Comparison of ENCODE assay signal across 9 mouse cellular contexts in genomic region chr11:121680750-121681149, GRCm38 (mm10). TPM values are rescaled to one million over a fixed set of nuclear protein-coding genes. Genes with fewer than 3 reads are reported as not detected.
DNase-seq lines count a peak whose midpoint lies in the region; ATAC-seq and TF ChIP-seq lines count a peak whose summit lies in the region.
"Had no signal": no experiment of that assay in that cellular context is flagged by ENCODE, and none has a peak within 500 bp of the region (broad histone marks: within the 10 kb centered on the region; RNA-seq: fewer than 3 reads in every experiment).

No protein-coding gene starts in this region.

- peak; percentile 31 for DNase-seq in adrenal gland, adult 2 months
- no peak for DNase-seq in adrenal gland, adult 18-20 months (ENCODE audit: low spot score in 2 of 2)
- peak; percentile 38 for DNase-seq in liver, adult 2 months (ENCODE audit: extremely low read depth, low read depth, low spot score)
- DNase-seq in heart, postnatal 0 days (ENCODE audit: low spot score): no peak
- no peak for DNase-seq in urinary bladder, postnatal 14 days (ENCODE audit: low spot score)
- no peak for DNase-seq in thymus, postnatal 10 days (ENCODE audit: low spot score in 2 of 2)

- no peak for TF ChIP-seq POLR2A in liver, adult 2 months (IDR thresholded peaks at IDR 0.05; ENCODE audit: extremely low read depth, insufficient read depth, low read length)
- TF ChIP-seq POLR2A in myocyte (IDR thresholded peaks at IDR 0.05; ENCODE audit: insufficient read length, low read depth): no peak

- peak; percentile 33; the same call in 1 of the 2 replicates for TF ChIP-seq CTCF in liver, adult 2 months (IDR thresholded peaks at IDR 0.05; ENCODE audit: low read depth, low read length)
- peak; percentile 41 for TF ChIP-seq CTCF in heart, postnatal 0 days (IDR thresholded peaks at IDR 0.05; ENCODE audit: low read depth)

- no peaks in the 10 kb centered on the region for H3K9me3 ChIP-seq in liver, embryonic 12.5 days (replicated peaks)
- 0 out of 2 replicates have a peak, but pooled peaks cover 4% of the 10 kb centered on the region for H3K9me3 ChIP-seq in heart, postnatal 0 days (replicated peaks; ENCODE audit: control insufficient read depth, low read length)
- H3K9me3 ChIP-seq: embryonic facial prominence, embryonic 15.5 days had no signal

- H3K27ac ChIP-seq in liver, adult 2 months (replicated peaks; ENCODE audit: insufficient read depth, low read depth, low read length): no peak overlapping the region
- no peak overlapping the region for H3K27ac ChIP-seq in liver, embryonic 12.5 days
- H3K27ac ChIP-seq in heart, postnatal 0 days (ENCODE audit: low read depth): no peak overlapping the region
- H3K27ac ChIP-seq: embryonic facial prominence, embryonic 15.5 days had no signal

- H3K79me2 ChIP-seq in liver, adult 2 months (ENCODE audit: control insufficient read depth, insufficient read depth, low read length): no peaks in the 10 kb centered on the region
- no peaks in the 10 kb centered on the region for H3K79me2 ChIP-seq in myocyte (ENCODE audit: control insufficient read depth, insufficient read depth)

- TF ChIP-seq EP300 in heart, postnatal 0 days (IDR thresholded peaks at IDR 0.05; ENCODE audit: low read depth): no peak

- no peak overlapping the region for H3K9ac ChIP-seq in liver, adult 2 months (ENCODE audit: low read depth, low read length)
- H3K9ac ChIP-seq in liver, embryonic 12.5 days: no peak overlapping the region
- no peak overlapping the region for H3K9ac ChIP-seq in heart, postnatal 0 days (replicated peaks; ENCODE audit: low read depth, low read length)
- H3K9ac ChIP-seq: embryonic facial prominence, embryonic 15.5 days had no signal

- no peaks in the 10 kb centered on the region for H3K27me3 ChIP-seq in liver, adult 2 months (ENCODE audit: control insufficient read depth, insufficient read depth, low read length)
- H3K27me3 ChIP-seq in liver, embryonic 12.5 days (replicated peaks): no peaks in the 10 kb centered on the region
- no peaks in the 10 kb centered on the region for H3K27me3 ChIP-seq in heart, postnatal 0 days (ENCODE audit: control insufficient read depth, insufficient read depth, low read length)
- H3K27me3 ChIP-seq in myocyte (ENCODE audit: control insufficient read depth, insufficient read depth, insufficient read length): no peaks in the 10 kb centered on the region
- H3K27me3 ChIP-seq: embryonic facial prominence, embryonic 15.5 days had no signal

- no peaks in the 10 kb centered on the region for H3K36me3 ChIP-seq in liver, adult 2 months (ENCODE audit: control insufficient read depth, insufficient read depth, low read length)
- no peaks in the 10 kb centered on the region for H3K36me3 ChIP-seq in liver, embryonic 12.5 days
- H3K36me3 ChIP-seq in heart, postnatal 0 days (replicated peaks; ENCODE audit: control insufficient read depth, insufficient read depth, low read length): no peaks in the 10 kb centered on the region
- no peaks in the 10 kb centered on the region for H3K36me3 ChIP-seq in myocyte (ENCODE audit: control insufficient read depth, insufficient read depth)
- H3K36me3 ChIP-seq: embryonic facial prominence, embryonic 15.5 days had no signal

- no peak overlapping the region for H3ac ChIP-seq in myocyte (ENCODE audit: control insufficient read depth, insufficient read length)

- ATAC-seq in liver, embryonic 12.5 days: no peak
- no peak for ATAC-seq in heart, postnatal 0 days (ENCODE audit: insufficient read depth, low read depth)

- no peaks in the 10 kb centered on the region; the same call in 1 of the 2 replicates for H3K4me1 ChIP-seq in liver, adult 2 months (ENCODE audit: control insufficient read depth, insufficient read depth, low read length)
- no peaks in the 10 kb centered on the region for H3K4me1 ChIP-seq in liver, embryonic 12.5 days
- H3K4me1 ChIP-seq in heart, postnatal 0 days (ENCODE audit: control insufficient read depth, insufficient read depth): no peaks in the 10 kb centered on the region
- H3K4me1 ChIP-seq: embryonic facial prominence, embryonic 15.5 days had no signal

- WGBS in liver, adult 2 months: 65% methylated on average over 5 of the region's 5 CpGs
- WGBS in liver, embryonic 12.5 days (ENCODE audit: insufficient replicate concordance): 45% methylated on average over 5 of the region's 5 CpGs
- WGBS in heart, postnatal 0 days: 71% methylated on average over 5 of the region's 5 CpGs

- no peak overlapping the region for H3K4me2 ChIP-seq in liver, embryonic 12.5 days
- H3K4me2 ChIP-seq in heart, postnatal 0 days (ENCODE audit: low read depth, low read length): no peak overlapping the region
- H3K4me2 ChIP-seq in myocyte (ENCODE audit: low read depth): no peak overlapping the region
- H3K4me2 ChIP-seq: embryonic facial prominence, embryonic 15.5 days had no signal

- no peak overlapping the region for H3K4me3 ChIP-seq in liver, adult 2 months (ENCODE audit: insufficient read depth, low read depth, low read length)
- no peak overlapping the region for H3K4me3 ChIP-seq in liver, embryonic 12.5 days
- H3K4me3 ChIP-seq in heart, postnatal 0 days (ENCODE audit: low read depth, low read length): no peak overlapping the region
- no peak overlapping the region for H3K4me3 ChIP-seq in myocyte
- H3K4me3 ChIP-seq: embryonic facial prominence, embryonic 15.5 days had no signal

TF ChIP-seq in myocyte, 11 proteins besides CTCF, POLR2A, EP300 and RAD21:
- no peak for TF ChIP-seq MAX (IDR thresholded peaks at IDR 0.05; ENCODE audit: low read depth)
- TF ChIP-seq CEBPB (IDR thresholded peaks at IDR 0.05; ENCODE audit: insufficient read depth, poor library complexity, severe bottlenecking): 0 out of 2 replicates have a peak, but pooled peaks have one; percentile 16
- no peak for TF ChIP-seq E2F4 (IDR thresholded peaks at IDR 0.05; ENCODE audit: insufficient read depth)
TF ChIP-seq in myocyte: peak in this region for 1.

RNA-seq across cellular contexts. Expression of gene B3gntl1, which starts 7.8 kb away (rescaled TPM):
- total RNA-seq in adrenal gland, adult 2 months (2021): 1 to 10 TPM; 7.4 to 10.0 TPM
- 9.2 and 11.1 TPM in 2 replicates for polyA plus RNA-seq in adrenal gland, adult 2 months (2012; rRNA removed)
- total RNA-seq in adrenal gland, adult 18-20 months (2021): 1 to 10 TPM; 4.9 to 7.1 TPM
- 2.2 and 2.7 TPM in 2 replicates for total RNA-seq in liver, adult 2 months (2014; rRNA removed)
- 1.9 and 2.4 TPM in 2 replicates for polyA plus RNA-seq in liver, adult 2 months (2012; rRNA removed)
- 2.5 and 2.9 TPM in 2 replicates for polyA plus RNA-seq in liver, embryonic 12.5 days (2016; fragmentation: Nextera tagmentation; extraction: Ambion mirVana)
- total RNA-seq in heart, postnatal 0 days (2014; rRNA removed; ENCODE audit: low replicate concordance): 1.6 and 4.3 TPM in 2 replicates
- polyA plus RNA-seq in heart, postnatal 0 days (2015; fragmentation: Nextera tagmentation; extraction: Ambion mirVana): 3.9 and 4.7 TPM in 2 replicates
- polyA plus RNA-seq in myocyte (2012; fragmentation: generic; extraction: Trizol): 5.4 TPM

RNA-seq across cellular contexts. Expression of gene Metrnl, which starts 20.6 kb away (rescaled TPM):
- total RNA-seq in adrenal gland, adult 2 months (2021): 10 to 100 TPM; 14.0 to 44.3 TPM
- 33.2 and 42.1 TPM in 2 replicates for polyA plus RNA-seq in adrenal gland, adult 2 months (2012; rRNA removed)
- total RNA-seq in adrenal gland, adult 18-20 months (2021): 10 to 100 TPM; 13.4 to 48.5 TPM
- 4.3 and 5.3 TPM in 2 replicates for total RNA-seq in liver, adult 2 months (2014; rRNA removed)
- polyA plus RNA-seq in liver, adult 2 months (2012; rRNA removed): 4.8 and 5.5 TPM in 2 replicates
- polyA plus RNA-seq in liver, embryonic 12.5 days (2016; fragmentation: Nextera tagmentation; extraction: Ambion mirVana): 3.7 and 4.8 TPM in 2 replicates
- total RNA-seq in heart, postnatal 0 days (2014; rRNA removed; ENCODE audit: low replicate concordance): 16.1 and 27.9 TPM in 2 replicates
- polyA plus RNA-seq in heart, postnatal 0 days (2015; fragmentation: Nextera tagmentation; extraction: Ambion mirVana): 17.3 and 20.7 TPM in 2 replicates
- 44.0 TPM for polyA plus RNA-seq in myocyte (2012; fragmentation: generic; extraction: Trizol)

Comparison
In these comparisons a context has a peak if more than half of its experiments do, and no peak if none do; other contexts are left out.
1. DNase-seq: peak in adrenal gland, adult 2 months (single experiment) and liver, adult 2 months (single experiment); none in adrenal gland, adult 18-20 months (0 of 2), heart, postnatal 0 days (single experiment), urinary bladder, postnatal 14 days (single experiment) and thymus, postnatal 10 days (0 of 2).